Comparison of ENCODE assay signal across 8 mouse cellular contexts in the genomic region with DNA sequence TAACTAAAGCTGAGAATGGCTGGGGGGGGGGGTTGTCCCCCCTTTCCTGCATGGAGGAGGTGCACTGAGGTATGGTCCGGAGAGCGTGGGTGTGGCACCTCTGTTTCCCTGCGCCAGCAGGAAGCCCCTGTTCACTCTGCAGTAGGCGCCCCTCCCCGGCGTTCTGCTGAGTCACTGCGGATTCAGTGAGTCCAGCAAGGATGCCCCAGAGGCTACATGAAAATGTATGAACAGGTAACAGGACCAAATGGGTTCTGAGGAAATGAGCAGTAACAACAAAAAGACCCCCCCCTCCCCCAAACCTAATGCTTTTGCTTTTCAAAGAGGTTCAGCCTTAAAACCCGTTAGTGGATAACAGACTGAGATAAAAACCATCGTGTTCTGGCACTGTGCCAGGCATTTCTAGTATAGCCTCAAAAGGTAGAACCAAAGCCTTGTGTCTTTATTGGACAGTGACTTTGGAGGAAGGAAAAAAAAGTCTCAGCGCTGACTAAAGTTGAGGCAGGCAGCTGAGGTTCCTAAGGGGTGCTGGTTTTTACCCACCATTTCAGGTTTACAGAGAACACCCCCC. TPM values are rescaled to one million over a fixed set of nuclear protein-coding genes. Genes with fewer than 3 reads are reported as not detected.
DNase-seq lines count a peak whose midpoint lies in the region; ATAC-seq and TF ChIP-seq lines count a peak whose summit lies in the region.

No protein-coding gene starts in this region.

- TF ChIP-seq POLR2A in heart, adult 2 months (IDR thresholded peaks at IDR 0.05; ENCODE audit: insufficient read depth, low read depth, low read length): no peak

- DNase-seq in heart, adult 2 months: peak; percentile 35 to 39
- DNase-seq in heart, postnatal 10 days: no peak
- DNase-seq in adrenal gland, postnatal 36 days: peak; percentile 34 to 56
- peak; percentile 57 for DNase-seq in forebrain, postnatal 0 days
- no peak for DNase-seq in c-Kit-positive CD71-positive TER-119-positive erythroid progenitor cells, embryonic 14.5 days (ENCODE audit: low spot score)
- no peak for DNase-seq in frontal cortex, postnatal 25 days (ENCODE audit: low spot score in 2 of 2)

- no peaks in the 10 kb centered on the region for H3K36me3 ChIP-seq in heart, adult 2 months (ENCODE audit: control insufficient read depth, insufficient read depth, low read length)
- peaks cover 15% of the 10 kb centered on the region; the same call in 1 of the 2 replicates for H3K36me3 ChIP-seq in forebrain, postnatal 0 days (ENCODE audit: insufficient read depth)
- H3K36me3 ChIP-seq in kidney, embryonic 16.5 days (ENCODE audit: insufficient read depth, low read length): peaks cover 53% of the 10 kb centered on the region
- peaks cover 28% of the 10 kb centered on the region for H3K36me3 ChIP-seq in midbrain, embryonic 13.5 days

- H3K4me2 ChIP-seq in forebrain, postnatal 0 days (ENCODE audit: low read depth): peak overlapping the region; percentile 62
- peak overlapping the region; percentile 52 for H3K4me2 ChIP-seq in kidney, embryonic 16.5 days (replicated peaks; ENCODE audit: low read depth, low read length)
- H3K4me2 ChIP-seq in midbrain, embryonic 13.5 days (replicated peaks): peak overlapping the region; percentile 60

- peak overlapping the region; percentile 61 for H3K4me3 ChIP-seq in heart, adult 2 months
- H3K4me3 ChIP-seq in forebrain, postnatal 0 days (ENCODE audit: low read depth, low read length): peak overlapping the region; percentile 55
- H3K4me3 ChIP-seq in kidney, embryonic 16.5 days (ENCODE audit: low read length): peak overlapping the region; percentile 65
- H3K4me3 ChIP-seq in midbrain, embryonic 13.5 days (replicated peaks): peak overlapping the region; percentile 63

- ATAC-seq in forebrain, postnatal 0 days: no peak
- no peak for ATAC-seq in kidney, embryonic 16.5 days (ENCODE audit: low FRiP score, low TSS enrichment)
- ATAC-seq in midbrain, embryonic 13.5 days: no peak

- H3K27ac ChIP-seq in heart, adult 2 months: no peak overlapping the region
- H3K27ac ChIP-seq in forebrain, postnatal 0 days (ENCODE audit: low read depth, low read length): no peak overlapping the region
- peak overlapping the region; percentile 87 for H3K27ac ChIP-seq in kidney, embryonic 16.5 days (ENCODE audit: low read length)
- peak overlapping the region; percentile 92; the same call in 1 of the 2 replicates for H3K27ac ChIP-seq in midbrain, embryonic 13.5 days

- H3K9ac ChIP-seq in heart, adult 2 months (ENCODE audit: low read depth, low read length): no peak overlapping the region
- peak overlapping the region; percentile 71 for H3K9ac ChIP-seq in forebrain, postnatal 0 days
- peak overlapping the region; percentile 80 for H3K9ac ChIP-seq in kidney, embryonic 16.5 days (replicated peaks; ENCODE audit: low read length)
- H3K9ac ChIP-seq in midbrain, embryonic 13.5 days (replicated peaks): peak overlapping the region; percentile 84

- 0 out of 2 replicates have a peak, but pooled peaks cover 30% of the 10 kb centered on the region for H3K9me3 ChIP-seq in forebrain, postnatal 0 days (ENCODE audit: low read length)
- peaks cover 55% of the 10 kb centered on the region for H3K9me3 ChIP-seq in kidney, embryonic 16.5 days (ENCODE audit: low read length)
- peaks cover 39% of the 10 kb centered on the region for H3K9me3 ChIP-seq in midbrain, embryonic 13.5 days

- no peak for TF ChIP-seq CTCF in heart, adult 2 months (IDR thresholded peaks at IDR 0.05)
- TF ChIP-seq CTCF in forebrain, postnatal 0 days (IDR thresholded peaks at IDR 0.05; ENCODE audit: low read depth): no peak

- WGBS in heart, adult 2 months: 46% methylated on average over 10 of the region's 10 CpGs
- 47% methylated on average over 10 of the region's 10 CpGs for WGBS in forebrain, postnatal 0 days
- WGBS in kidney, embryonic 16.5 days: 48% methylated on average over 10 of the region's 10 CpGs
- 53% methylated on average over 10 of the region's 10 CpGs for WGBS in midbrain, embryonic 13.5 days

- H3K4me1 ChIP-seq in heart, adult 2 months (ENCODE audit: control insufficient read depth, insufficient read depth, low read length): no peaks in the 10 kb centered on the region
- peaks cover 5% of the 10 kb centered on the region; the same call in 1 of the 2 replicates for H3K4me1 ChIP-seq in forebrain, postnatal 0 days (ENCODE audit: insufficient read depth)
- peaks cover 12% of the 10 kb centered on the region for H3K4me1 ChIP-seq in kidney, embryonic 16.5 days (ENCODE audit: insufficient read depth, low read length)
- peaks cover 31% of the 10 kb centered on the region for H3K4me1 ChIP-seq in midbrain, embryonic 13.5 days (replicated peaks)

- H3K27me3 ChIP-seq in heart, adult 2 months (ENCODE audit: control insufficient read depth, insufficient read depth, low read length): no peaks in the 10 kb centered on the region
- no peaks in the 10 kb centered on the region for H3K27me3 ChIP-seq in forebrain, postnatal 0 days (ENCODE audit: insufficient read depth, low read length)
- H3K27me3 ChIP-seq in kidney, embryonic 16.5 days (ENCODE audit: insufficient read depth, low read length): no peaks in the 10 kb centered on the region
- no peaks in the 10 kb centered on the region for H3K27me3 ChIP-seq in midbrain, embryonic 13.5 days

- no peaks in the 10 kb centered on the region for H3K79me2 ChIP-seq in heart, adult 2 months (replicated peaks; ENCODE audit: control insufficient read depth, insufficient read depth, low read length)

- intact Hi-C loops in heart, adult 2 months (cut with DNase I): no loop called here
- intact Hi-C loops in heart, postnatal 10 days (cut with DNase I): no loop called here

- TF ChIP-seq EP300 in heart, adult 2 months (IDR thresholded peaks at IDR 0.05; ENCODE audit: insufficient read depth, low read depth, low read length): no peak

RNA-seq across cellular contexts. Expression of a gene that starts 15.9 kb away (rescaled TPM):
- 1 to 10 TPM; 6.2 to 8.3 TPM for total RNA-seq in heart, adult 2 months (2021)
- polyA plus RNA-seq in heart, adult 2 months (2012; rRNA removed): 19.5 and 28.1 TPM in 2 replicates
- 100 to 1,000 TPM; 192 to 215 TPM for total RNA-seq in heart, postnatal 10 days (2021)
- 10 to 100 TPM; 54.1 to 68.9 TPM for total RNA-seq in adrenal gland, postnatal 36 days (2021)
- 127 and 212 TPM in 2 replicates for total RNA-seq in forebrain, postnatal 0 days (2014; rRNA removed)
- polyA plus RNA-seq in forebrain, postnatal 0 days (2015; fragmentation: Nextera tagmentation; extraction: Ambion mirVana): 90.4 and 146 TPM in 2 replicates
- 2,098 and 2,228 TPM in 2 replicates for polyA plus RNA-seq in kidney, embryonic 16.5 days (2015; fragmentation: Nextera tagmentation; extraction: Ambion mirVana)
- polyA plus RNA-seq in midbrain, embryonic 13.5 days (2015; fragmentation: Nextera tagmentation; extraction: Ambion mirVana): 409 and 424 TPM in 2 replicates

RNA-seq across cellular contexts. Expression of a gene that starts 45.7 kb away (rescaled TPM):
- total RNA-seq in heart, adult 2 months (2021): 1 to 10 TPM; 1.3 to 1.4 TPM
- polyA plus RNA-seq in heart, adult 2 months (2012; rRNA removed): 1.9 and 2.3 TPM in 2 replicates
- 1 to 10 TPM; 2.3 to 4.1 TPM for total RNA-seq in heart, postnatal 10 days (2021)
- 1 to 10 TPM; 6.1 to 9.6 TPM for total RNA-seq in adrenal gland, postnatal 36 days (2021)
- total RNA-seq in forebrain, postnatal 0 days (2014; rRNA removed): 10.2 and 14.1 TPM in 2 replicates
- 8.8 and 10.6 TPM in 2 replicates for polyA plus RNA-seq in forebrain, postnatal 0 days (2015; fragmentation: Nextera tagmentation; extraction: Ambion mirVana)
- polyA plus RNA-seq in kidney, embryonic 16.5 days (2015; fragmentation: Nextera tagmentation; extraction: Ambion mirVana): 20.6 and 21.6 TPM in 2 replicates
- polyA plus RNA-seq in midbrain, embryonic 13.5 days (2015; fragmentation: Nextera tagmentation; extraction: Ambion mirVana): 15.5 and 17.1 TPM in 2 replicates

Comparison
In these comparisons a context has a peak if more than half of its experiments do, and no peak if none do; other contexts are left out.
1. DNase-seq: peak in heart, adult 2 months (2 of 2), adrenal gland, postnatal 36 days (2 of 2) and forebrain, postnatal 0 days (single experiment); none in heart, postnatal 10 days (0 of 2), c-Kit-positive CD71-positive TER-119-positive erythroid progenitor cells, embryonic 14.5 days (single experiment) and frontal cortex, postnatal 25 days (0 of 2).
2. RNA of a gene that starts 15.9 kb away (total RNA-seq): 192 to 215 TPM in heart, postnatal 10 days, 127 to 212 TPM in forebrain, postnatal 0 days and 54.1 to 68.9 TPM in adrenal gland, postnatal 36 days; 6.2 to 8.3 TPM in heart, adult 2 months; every median in the first group is over 4 times any median in the second.
3. H3K27ac ChIP-seq: peak in kidney, embryonic 16.5 days (single experiment) and midbrain, embryonic 13.5 days (single experiment); none in heart, adult 2 months (single experiment) and forebrain, postnatal 0 days (single experiment).
4. Peak in every context shown above with its lines, with median percentiles within 50 percentile points of each other: H3K4me3 ChIP-seq and H3K4me2 ChIP-seq.